Comparison of ENCODE assay signal across 19 mouse cellular contexts in the genomic region with DNA sequence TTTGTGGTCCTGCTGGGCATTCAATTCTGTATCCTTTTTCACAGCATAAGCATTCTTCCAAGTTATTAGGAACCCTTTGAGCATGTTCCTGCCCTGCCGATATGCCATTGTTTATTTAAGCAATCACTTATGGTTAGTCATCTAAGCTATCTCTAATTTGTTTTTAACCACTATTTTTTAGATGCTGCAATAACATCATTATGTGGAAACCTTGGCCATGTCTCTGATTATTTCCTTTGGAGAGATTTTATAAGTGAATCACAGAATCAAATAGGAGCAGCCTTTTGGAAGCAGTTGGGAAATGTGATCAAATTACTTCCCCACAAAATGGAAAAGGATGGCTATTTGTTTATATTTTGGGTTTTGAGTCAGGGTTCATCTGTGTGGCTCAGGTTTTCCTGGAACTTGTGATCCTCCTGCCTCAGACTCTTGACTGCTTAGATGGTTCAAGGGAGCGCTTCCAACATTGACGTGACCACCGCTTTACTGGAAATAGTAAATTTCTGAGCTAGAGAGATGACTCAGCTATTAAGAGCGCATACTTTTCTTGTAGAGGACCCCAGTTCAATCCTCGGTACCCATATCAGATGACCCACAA. TPM values are rescaled to one million over a fixed set of nuclear protein-coding genes. Genes with fewer than 3 reads are reported as not detected.
DNase-seq lines count a peak whose midpoint lies in the region; TF ChIP-seq lines count a peak whose summit lies in the region.
"Had no signal": no experiment of that assay in that cellular context is flagged by ENCODE, and none has a peak within 500 bp of the region (broad histone marks: within the 10 kb centered on the region; RNA-seq: fewer than 3 reads in every experiment).

No protein-coding gene starts in this region.

- TF ChIP-seq CTCF in C2C12 (IDR thresholded peaks at IDR 0.05; ENCODE audit: control insufficient read depth, insufficient read depth, insufficient read length) = no peak

- H3K4me3 ChIP-seq in C2C12 (ENCODE audit: insufficient read depth, poor library complexity, severe bottlenecking) (no peak overlapping the region), myocyte (no peak overlapping the region)
- H3K4me3 ChIP-seq in forebrain, embryonic 10.5 days = no peak overlapping the region
- H3K4me3 ChIP-seq: embryonic facial prominence, embryonic 13.5 days; erythroblast, embryonic 14.5 days; forebrain, embryonic 12.5 days had no signal

- H3K4me2 ChIP-seq in myocyte (ENCODE audit: low read depth) = peak overlapping the region; percentile 1
- H3K4me2 ChIP-seq: embryonic facial prominence, embryonic 13.5 days; forebrain, embryonic 12.5 days had no signal

- no peaks in the 10 kb centered on the region for H3K9me3 ChIP-seq in forebrain, embryonic 10.5 days
- H3K9me3 ChIP-seq: embryonic facial prominence, embryonic 13.5 days; forebrain, embryonic 12.5 days had no signal

- H3K79me2 ChIP-seq in C2C12 (ENCODE audit: control insufficient read depth, insufficient read depth) = no peaks in the 10 kb centered on the region
- no peaks in the 10 kb centered on the region for H3K79me2 ChIP-seq in myocyte (ENCODE audit: control insufficient read depth, insufficient read depth)

- no peaks in the 10 kb centered on the region for H3K27me3 ChIP-seq in C2C12 (ENCODE audit: control insufficient read depth, insufficient read depth, insufficient read length)
- H3K27me3 ChIP-seq in myocyte (ENCODE audit: control insufficient read depth, insufficient read depth, insufficient read length) = no peaks in the 10 kb centered on the region
- H3K27me3 ChIP-seq in forebrain, embryonic 10.5 days (ENCODE audit: poor library complexity, severe bottlenecking) = no peaks in the 10 kb centered on the region
- H3K27me3 ChIP-seq: forebrain, embryonic 12.5 days had no signal

- peak; percentile 69 for DNase-seq in 3T3-L1 (ENCODE audit: low read depth, low spot score)
- DNase-seq in NIH3T3 (ENCODE audit: low read depth) = peak; percentile 94
- DNase-seq in heart, postnatal 10 days = no peak
- no peak for DNase-seq in forebrain, embryonic 10.5 days (ENCODE audit: extremely low spot score, low spot score)
- no peak for DNase-seq in frontal cortex, postnatal 36 days (ENCODE audit: low spot score in 2 of 2)
- DNase-seq: adrenal gland, adult 2 months; adrenal gland, postnatal 10 days; adrenal gland, postnatal 36 days; B cell, adult 2 months; cerebellum, adult 11-12 months; cerebellum, adult 2 months; cerebellum, adult 9-10 months; cerebellum, postnatal 10 days; cerebellum, postnatal 25 days had no signal

- H3K27ac ChIP-seq in forebrain, embryonic 10.5 days = no peak overlapping the region
- H3K27ac ChIP-seq: embryonic facial prominence, embryonic 13.5 days; forebrain, embryonic 12.5 days had no signal

- H3K36me3 ChIP-seq in C2C12 (ENCODE audit: control insufficient read depth, insufficient read depth) (no peaks in the 10 kb centered on the region), myocyte (ENCODE audit: control insufficient read depth, insufficient read depth) (no peaks in the 10 kb centered on the region)
- H3K36me3 ChIP-seq in forebrain, embryonic 10.5 days (replicated peaks) = no peaks in the 10 kb centered on the region
- H3K36me3 ChIP-seq: embryonic facial prominence, embryonic 13.5 days; forebrain, embryonic 12.5 days had no signal

- 93% methylated on average over 6 of the region's 6 CpGs for WGBS in forebrain, embryonic 10.5 days

- no peak for TF ChIP-seq POLR2A in myocyte (IDR thresholded peaks at IDR 0.05; ENCODE audit: insufficient read length, low read depth)

- intact Hi-C loops in heart, postnatal 10 days (cut with DNase I) = no loop called here

- no peak overlapping the region for H3ac ChIP-seq in C2C12 (ENCODE audit: control insufficient read depth, insufficient read length, low read depth)
- H3ac ChIP-seq in myocyte (ENCODE audit: control insufficient read depth, insufficient read length) = no peak overlapping the region

- no peaks in the 10 kb centered on the region for H3K4me1 ChIP-seq in forebrain, embryonic 10.5 days
- H3K4me1 ChIP-seq: embryonic facial prominence, embryonic 13.5 days; forebrain, embryonic 12.5 days had no signal

- H3K79me3 ChIP-seq in C2C12 (ENCODE audit: low read depth) = no peaks in the 10 kb centered on the region

TF ChIP-seq in C2C12, 6 proteins besides CTCF, POLR2A, EP300 and RAD21:
- TF ChIP-seq CEBPB (IDR thresholded peaks at IDR 0.05; ENCODE audit: low read depth) = peak; percentile 76
- no peak for TF ChIP-seq FOSL1 (IDR thresholded peaks at IDR 0.05; ENCODE audit: insufficient read depth, low read length, poor library complexity, severe bottlenecking)
- no peak for TF ChIP-seq MYOD1 (IDR thresholded peaks at IDR 0.05; ENCODE audit: control insufficient read depth, insufficient read length, low read depth)
- TF ChIP-seq USF1 (IDR thresholded peaks at IDR 0.05; ENCODE audit: low read depth) = no peak
- no peak for TF ChIP-seq MYOG (IDR thresholded peaks at IDR 0.05; ENCODE audit: control insufficient read depth, extremely low read depth, insufficient read length)
- no peak for TF ChIP-seq MAX (IDR thresholded peaks at IDR 0.05)
TF ChIP-seq in C2C12: peak in this region for 1.

TF ChIP-seq in myocyte, 11 proteins besides CTCF, POLR2A, EP300 and RAD21:
- TF ChIP-seq SRF (IDR thresholded peaks at IDR 0.05; ENCODE audit: control insufficient read depth, insufficient read length, low read depth) (no peak), MYOG (IDR thresholded peaks at IDR 0.05; ENCODE audit: control insufficient read depth in 1 of 3, insufficient read depth in 1 of 3, insufficient read length in 2 of 3, low read depth in 2 of 3) (no peak), CEBPB (IDR thresholded peaks at IDR 0.05; ENCODE audit: insufficient read depth, poor library complexity, severe bottlenecking) (peak; percentile 56; the same call in 1 of the 2 replicates), MYOD1 (IDR thresholded peaks at IDR 0.05; ENCODE audit: control insufficient read depth in 1 of 3, insufficient read length in 2 of 3, low read depth in 2 of 3) (no peak), E2F4 (IDR thresholded peaks at IDR 0.05; ENCODE audit: insufficient read depth) (no peak)

RNA-seq across cellular contexts. Expression of a gene that starts 25.1 kb away (rescaled TPM):
- 39.7 TPM for polyA plus RNA-seq in C2C12 (2012; fragmentation: generic; extraction: Trizol)
- 13.8 TPM for polyA plus RNA-seq in myocyte (2012; fragmentation: generic; extraction: Trizol)
- total RNA-seq in heart, postnatal 10 days (2021) = 10 to 100 TPM; 16.4 to 19.0 TPM
- 112 and 114 TPM in 2 replicates for polyA plus RNA-seq in forebrain, embryonic 10.5 days (2016; fragmentation: Nextera tagmentation; extraction: Ambion mirVana)
- polyA plus RNA-seq: erythroblast, embryonic 14.5 days had no signal

RNA-seq across cellular contexts. Expression of a gene that starts 35.5 kb away (rescaled TPM):
- 4.7 TPM for polyA plus RNA-seq in C2C12 (2012; fragmentation: generic; extraction: Trizol)
- 4.5 TPM for polyA plus RNA-seq in myocyte (2012; fragmentation: generic; extraction: Trizol)
- 1 to 10 TPM; 6.8 to 7.0 TPM for total RNA-seq in heart, postnatal 10 days (2021)
- 16.0 and 18.0 TPM in 2 replicates for polyA plus RNA-seq in forebrain, embryonic 10.5 days (2016; fragmentation: Nextera tagmentation; extraction: Ambion mirVana)

RNA-seq across cellular contexts. Expression of a gene that starts 35.5 kb away (rescaled TPM):
- polyA plus RNA-seq in C2C12 (2012; fragmentation: generic; extraction: Trizol) (57.3 TPM), myocyte (2012; fragmentation: generic; extraction: Trizol) (21.2 TPM)
- total RNA-seq in heart, postnatal 10 days (2021) = 10 to 100 TPM; 16.3 to 18.0 TPM
- 191 and 208 TPM in 2 replicates for polyA plus RNA-seq in forebrain, embryonic 10.5 days (2016; fragmentation: Nextera tagmentation; extraction: Ambion mirVana)

Comparison
In these comparisons a context has a peak if more than half of its experiments do, and no peak if none do; other contexts are left out.
1. DNase-seq: peak in 3T3-L1 (single experiment) and NIH3T3 (single experiment); none in heart, postnatal 10 days (0 of 2), forebrain, embryonic 10.5 days (single experiment) and frontal cortex, postnatal 36 days (0 of 2).